Mouse (Mus musculus) megakaryocyte, embryonic 14.5 days (primary cell): ENCODE measurements at regions not wholly inside any gene's neighbourhood (a gene's known extent, or its start where the extent isn't known, plus 50 kb on each side); places are given as distances from the start of the nearest gene placed in this dataset.

Experiments used
- H3K27me3 ChIP-seq: replicated peaks from 2 replicates; pipeline ENCODE3; 2012; ENCODE audit warnings: inconsistent platforms
- H3K36me3 ChIP-seq: replicated peaks from 2 replicates; pipeline ENCODE3; 2012; ENCODE audit warnings: low read length, inconsistent platforms, mixed read lengths
- H3K4me1 ChIP-seq: 2 replicates; pipeline ENCODE4 v1.6.1; 2012; ENCODE audit warnings: inconsistent platforms
- H3K4me3 ChIP-seq: replicated peaks from 2 replicates; pipeline ENCODE3; 2012; ENCODE audit warnings: moderate library complexity, mild to moderate bottlenecking, inconsistent platforms
- H3K9me3 ChIP-seq: 2 replicates; pipeline ENCODE4 v1.6.1; 2012; ENCODE audit warnings: inconsistent platforms
- FLI1 ChIP-seq: IDR thresholded peaks from 2 replicates; pipeline ENCODE4 v1.6.1; 2012; ENCODE audit warnings: low read length, inconsistent platforms, mixed read lengths
- GATA1 ChIP-seq: IDR thresholded peaks from 3 replicates; pipeline ENCODE4 v1.6.1; 2012; ENCODE audit warnings: mixed read lengths, low read length, inconsistent platforms, borderline replicate concordance

GRCm38 (mm10) chr17:67532331-67532730 is 100.2 kb downstream of the Lrrc30 start:
- no peak overlapping the region for H3K4me3 ChIP-seq
- no peaks in the 10 kb centered on the region for H3K36me3 ChIP-seq
- peaks cover 23% of the 10 kb centered on the region for H3K9me3 ChIP-seq
- H3K4me1 ChIP-seq, result no peaks in the 10 kb centered on the region
- no peaks in the 10 kb centered on the region for H3K27me3 ChIP-seq
- TF ChIP-seq FLI1, result no peak
- TF ChIP-seq GATA1, result no peak

- TF ChIP-seq FLI1, result no peak
- no peak for TF ChIP-seq GATA1
- H3K9me3 ChIP-seq, result peaks cover 32% of the 10 kb centered on the region
- H3K4me1 ChIP-seq, result no peaks in the 10 kb centered on the region
- H3K4me3 ChIP-seq, result no peak overlapping the region
- no peaks in the 10 kb centered on the region for H3K36me3 ChIP-seq
- H3K27me3 ChIP-seq, result no peaks in the 10 kb centered on the region
Observed at GRCm38 (mm10) chr17:67520848-67521411, 111.6 kb downstream of the Lrrc30 start.

DNA sequence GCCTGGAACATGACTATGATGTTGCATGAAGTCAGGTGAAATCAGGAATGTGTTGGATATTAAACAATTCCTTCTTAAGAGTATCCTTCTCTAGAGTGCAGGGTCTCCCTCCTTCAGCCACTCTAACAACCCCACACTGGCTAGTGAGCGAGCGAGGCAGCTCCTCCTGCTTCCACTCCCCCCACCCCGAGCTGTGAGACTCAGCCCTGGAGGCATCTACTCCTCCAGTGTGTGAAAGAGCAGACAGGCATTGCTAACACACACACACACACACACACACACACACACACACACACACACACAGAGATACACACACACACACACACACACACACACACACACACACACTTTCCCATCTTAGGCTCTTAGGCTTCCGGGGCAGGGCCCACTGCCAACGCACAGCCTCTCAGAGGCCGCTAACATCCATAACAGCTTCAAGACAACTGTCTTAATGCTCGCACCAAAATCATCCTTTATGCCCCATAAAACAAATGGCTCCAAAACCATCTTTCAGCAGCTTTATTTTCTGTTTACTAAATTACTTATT is 116.8 kb downstream of the Lrrc30 start:
- Histone ChIP-seq H3K9me3 (peaks cover 20% of the 10 kb centered on the region; the same call in 1 of the 2 replicates), H3K36me3 (no peaks in the 10 kb centered on the region), H3K4me1 (peaks cover 7% of the 10 kb centered on the region), H3K4me3 (no peak overlapping the region), H3K27me3 (no peaks in the 10 kb centered on the region)
- TF ChIP-seq FLI1 (no peak), GATA1 (no peak)

GRCm38 (mm10) chr17:67514387-67515241 is 117.9 kb downstream of the Lrrc30 start:
- H3K27me3 ChIP-seq, result no peaks in the 10 kb centered on the region
- H3K4me3 ChIP-seq, result no peak overlapping the region
- H3K36me3 ChIP-seq, result no peaks in the 10 kb centered on the region
- TF ChIP-seq FLI1, result no peak
- TF ChIP-seq GATA1, result no peak
- peaks cover 14% of the 10 kb centered on the region; the same call in 1 of the 2 replicates for H3K9me3 ChIP-seq
- H3K4me1 ChIP-seq, result peaks cover 7% of the 10 kb centered on the region

DNA sequence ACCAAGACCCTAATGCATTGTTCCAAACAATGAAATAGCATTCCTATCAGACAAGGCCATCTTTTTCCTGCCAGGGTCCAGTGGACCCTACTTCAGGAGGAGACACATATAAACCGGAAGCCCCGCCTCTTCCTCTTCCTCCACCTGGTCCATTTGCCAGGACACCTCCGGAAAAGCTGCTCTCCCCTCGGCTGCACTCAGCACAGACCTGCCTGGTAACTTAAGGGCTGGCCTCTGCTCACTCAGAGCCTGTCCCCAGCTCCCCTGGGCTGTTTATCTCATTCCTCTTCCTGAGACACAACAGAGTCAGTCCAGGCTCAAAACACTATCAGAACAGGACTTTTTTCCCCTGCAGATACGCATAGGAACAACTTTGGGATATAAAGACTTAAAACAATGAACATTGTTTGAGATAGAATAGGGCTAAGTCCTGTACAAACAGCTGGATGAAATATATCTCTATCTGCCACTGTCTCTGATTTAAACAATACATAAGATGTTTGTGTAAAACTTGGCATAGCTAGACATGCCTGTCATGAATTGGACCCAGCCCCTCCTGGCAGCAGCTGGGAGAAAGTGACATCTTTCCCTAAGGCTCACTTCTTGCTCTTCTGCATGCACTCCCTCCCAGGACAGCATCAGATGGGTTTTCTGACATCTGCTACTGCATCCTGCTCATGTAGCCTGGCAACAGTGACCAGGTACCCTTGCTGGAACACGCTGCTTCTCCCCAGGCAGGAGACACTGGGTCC is 119.6 kb downstream of the Lrrc30 start:
- peaks cover 23% of the 10 kb centered on the region; the same call in 1 of the 2 replicates for H3K9me3 ChIP-seq
- H3K4me1 ChIP-seq, result peaks cover 7% of the 10 kb centered on the region
- no peaks in the 10 kb centered on the region for H3K27me3 ChIP-seq
- no peak for TF ChIP-seq GATA1
- no peak for TF ChIP-seq FLI1
- H3K36me3 ChIP-seq, result no peaks in the 10 kb centered on the region
- H3K4me3 ChIP-seq, result peak overlapping the region; percentile 21

DNA sequence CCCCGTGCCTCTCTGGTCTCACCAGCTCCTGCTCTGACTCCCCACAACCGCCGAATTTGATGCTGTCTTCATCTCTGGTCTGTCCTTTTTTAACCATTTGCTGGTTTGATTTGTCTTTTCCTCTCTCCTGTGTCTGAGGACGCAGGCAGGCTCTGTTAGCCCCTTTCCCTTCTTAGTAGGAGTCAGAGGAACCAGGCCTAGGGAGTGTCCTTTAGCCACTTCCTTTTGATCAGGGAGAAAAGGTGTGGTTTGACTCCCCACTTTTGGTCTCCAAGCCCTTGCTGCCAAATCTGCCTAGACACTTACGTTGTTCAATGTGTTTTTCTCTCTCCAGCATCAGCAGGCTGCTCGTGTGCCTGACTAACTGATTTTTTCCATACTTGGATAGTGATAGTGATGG is 120.5 kb downstream of the Lrrc30 start:
- Histone ChIP-seq H3K27me3 (no peaks in the 10 kb centered on the region), H3K4me1 (peaks cover 7% of the 10 kb centered on the region), H3K4me3 (no peak overlapping the region), H3K9me3 (peaks cover 29% of the 10 kb centered on the region), H3K36me3 (no peaks in the 10 kb centered on the region)
- TF ChIP-seq FLI1 (no peak), GATA1 (no peak)

DNA sequence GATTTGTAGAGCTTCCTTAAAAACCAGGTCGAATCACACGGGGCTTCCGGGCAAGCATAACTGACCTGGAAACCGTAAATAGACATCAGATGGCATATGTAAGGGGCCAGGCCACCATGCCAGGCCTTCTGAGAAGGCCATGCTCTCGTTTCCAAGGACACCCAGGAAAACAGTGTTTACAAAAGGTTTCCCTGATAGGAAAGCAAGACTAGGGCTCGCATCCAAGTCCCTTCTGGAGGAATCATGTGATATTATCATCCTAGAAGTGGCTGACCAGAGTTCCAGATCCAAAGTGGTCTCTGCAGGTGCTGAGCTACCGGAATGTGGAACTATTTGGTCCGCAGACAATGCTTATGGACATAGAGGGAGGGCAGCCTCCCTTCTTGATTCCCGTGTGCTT is 122.6 kb downstream of the Lrrc30 start:
- no peak overlapping the region for H3K4me3 ChIP-seq
- no peaks in the 10 kb centered on the region for H3K36me3 ChIP-seq
- H3K9me3 ChIP-seq, result peaks cover 27% of the 10 kb centered on the region
- no peaks in the 10 kb centered on the region for H3K27me3 ChIP-seq
- peaks cover 7% of the 10 kb centered on the region for H3K4me1 ChIP-seq
- no peak for TF ChIP-seq FLI1
- no peak for TF ChIP-seq GATA1

GRCm38 (mm10) chr17:67509091-67509618 is 123.4 kb downstream of the Lrrc30 start:
- Histone ChIP-seq H3K27me3 (no peaks in the 10 kb centered on the region), H3K4me1 (peaks cover 7% of the 10 kb centered on the region)

GRCm38 (mm10) chr17:67508353-67508752 is 124.2 kb downstream of the Lrrc30 start:
- TF ChIP-seq GATA1 (no peak), FLI1 (no peak)
- Histone ChIP-seq H3K36me3 (no peaks in the 10 kb centered on the region), H3K4me3 (no peak overlapping the region), H3K4me1 (peaks cover 6% of the 10 kb centered on the region), H3K9me3 (peaks cover 27% of the 10 kb centered on the region), H3K27me3 (no peaks in the 10 kb centered on the region)

More at GRCm38 (mm10) chr17:67509091-67509618, 123.4 kb downstream of the Lrrc30 start:
- Histone ChIP-seq H3K36me3 (no peaks in the 10 kb centered on the region), H3K4me3 (no peak overlapping the region), H3K9me3 (peaks cover 27% of the 10 kb centered on the region)
- TF ChIP-seq FLI1 (no peak), GATA1 (no peak)
